Mouse (Mus musculus): ENCODE measurements around the gene Hivep3. TPM values are rescaled to one million over a fixed set of nuclear protein-coding genes. Genes with fewer than 3 reads are reported as not detected.

Gene Hivep3
- total and polyA plus RNA-seq, 3 experiments, result 5.1 to 8.2 (median 6.0) TPM

- Histone ChIP-seq H3K27ac (peak overlapping the region; percentile 38), H3K4me1 (ENCODE audit: control insufficient read depth, insufficient read depth, low read length) (peaks cover 6% of the 10 kb centered on the region), H3K4me3 (no peak overlapping the region), H3K36me3 (ENCODE audit: control insufficient read depth, insufficient read depth, low read length) (no peaks in the 10 kb centered on the region), H3K79me2 (replicated peaks; ENCODE audit: control insufficient read depth, insufficient read depth, low read length) (no peaks in the 10 kb centered on the region), H3K9ac (ENCODE audit: low read depth, low read length) (no peak overlapping the region), H3K27me3 (ENCODE audit: control insufficient read depth, insufficient read depth, low read length) (no peaks in the 10 kb centered on the region)
- no peak for DNase-seq
- 53% methylated on average over 3 of the region's 3 CpGs for WGBS
- TF ChIP-seq CTCF (IDR thresholded peaks at IDR 0.05), result no peak
- TF ChIP-seq EP300 (IDR thresholded peaks at IDR 0.05; ENCODE audit: insufficient read depth, low read depth, low read length), result no peak
- no peak for TF ChIP-seq POLR2A (IDR thresholded peaks at IDR 0.05; ENCODE audit: insufficient read depth, low read depth, low read length)
- intact Hi-C loops (cut with DNase I), result no loop called here
These were observed 109.7 kb downstream of the Hivep3 start for GRCm38 (mm10) chr4:119843294-119843693.

- Histone ChIP-seq H3K4me1 (ENCODE audit: control insufficient read depth, insufficient read depth, low read length) (peaks cover 6% of the 10 kb centered on the region), H3K36me3 (ENCODE audit: control insufficient read depth, insufficient read depth, low read length) (no peaks in the 10 kb centered on the region), H3K79me2 (replicated peaks; ENCODE audit: control insufficient read depth, insufficient read depth, low read length) (no peaks in the 10 kb centered on the region), H3K4me3 (no peak overlapping the region), H3K27me3 (ENCODE audit: control insufficient read depth, insufficient read depth, low read length) (no peaks in the 10 kb centered on the region), H3K27ac (no peak overlapping the region), H3K9ac (ENCODE audit: low read depth, low read length) (no peak overlapping the region)
- peak in 1 of 2 experiments; percentile 4 for DNase-seq
- no peak for TF ChIP-seq POLR2A (IDR thresholded peaks at IDR 0.05; ENCODE audit: insufficient read depth, low read depth, low read length)
- TF ChIP-seq CTCF (IDR thresholded peaks at IDR 0.05), result no peak
- no peak for TF ChIP-seq EP300 (IDR thresholded peaks at IDR 0.05; ENCODE audit: insufficient read depth, low read depth, low read length)
- intact Hi-C loops (cut with DNase I), result no loop called here
- WGBS, result 94% methylated on average over 3 of the region's 3 CpGs
These were observed 110.7 kb downstream of the Hivep3 start for GRCm38 (mm10) chr4:119844267-119844666.

DNA sequence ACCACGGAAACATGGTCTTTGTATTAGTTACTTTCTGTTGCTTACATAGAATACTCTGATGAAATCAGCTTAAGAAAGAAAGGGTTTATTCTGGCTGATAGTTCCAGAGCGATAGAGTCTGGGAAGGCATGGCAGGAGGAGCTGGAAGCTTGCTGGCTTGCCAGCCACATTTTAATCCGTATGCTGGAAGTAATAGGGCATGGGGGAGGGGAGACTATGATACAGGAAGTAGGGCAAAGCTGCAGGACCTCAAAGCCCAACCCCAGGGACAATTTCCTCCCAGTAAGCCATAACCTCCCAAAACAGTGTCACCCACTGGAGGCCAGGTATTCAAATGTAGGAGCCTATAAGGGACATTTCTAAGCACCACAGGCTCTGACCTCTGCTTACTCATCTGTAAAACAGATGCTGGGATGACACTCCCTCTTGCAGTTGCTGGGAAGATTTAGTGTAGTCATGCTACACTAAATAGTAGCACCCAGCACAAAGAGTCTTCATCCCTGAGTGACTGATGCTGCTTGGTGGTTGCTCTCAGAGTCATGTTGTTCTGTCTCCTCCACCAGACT lies 112.1 kb downstream of the Hivep3 start:
- H3K79me2 ChIP-seq (replicated peaks; ENCODE audit: control insufficient read depth, insufficient read depth, low read length), result no peaks in the 10 kb centered on the region
- no peak overlapping the region for H3K4me3 ChIP-seq
- no peak overlapping the region for H3K9ac ChIP-seq (ENCODE audit: low read depth, low read length)
- no peak overlapping the region for H3K27ac ChIP-seq
- TF ChIP-seq EP300 (IDR thresholded peaks at IDR 0.05; ENCODE audit: insufficient read depth, low read depth, low read length) (no peak), POLR2A (IDR thresholded peaks at IDR 0.05; ENCODE audit: insufficient read depth, low read depth, low read length) (no peak), CTCF (IDR thresholded peaks at IDR 0.05) (no peak)
- intact Hi-C loops (cut with DNase I), result no loop called here
- 60% methylated on average over 3 of the region's 3 CpGs for WGBS
- peak in 1 of 2 experiments; percentile 9 for DNase-seq
- no peaks in the 10 kb centered on the region for H3K27me3 ChIP-seq (ENCODE audit: control insufficient read depth, insufficient read depth, low read length)
- peaks cover 6% of the 10 kb centered on the region for H3K4me1 ChIP-seq (ENCODE audit: control insufficient read depth, insufficient read depth, low read length)
- H3K36me3 ChIP-seq (ENCODE audit: control insufficient read depth, insufficient read depth, low read length), result no peaks in the 10 kb centered on the region

GRCm38 (mm10) chr4:119852483-119852882 lies 118.9 kb downstream of the Hivep3 start:
- DNase-seq, result peak; percentile 65
- 62% methylated on average over 8 of the region's 8 CpGs for WGBS
- Histone ChIP-seq H3K79me2 (replicated peaks; ENCODE audit: control insufficient read depth, insufficient read depth, low read length) (no peaks in the 10 kb centered on the region), H3K27ac (no peak overlapping the region), H3K27me3 (ENCODE audit: control insufficient read depth, insufficient read depth, low read length) (no peaks in the 10 kb centered on the region), H3K36me3 (ENCODE audit: control insufficient read depth, insufficient read depth, low read length) (no peaks in the 10 kb centered on the region), H3K9ac (ENCODE audit: low read depth, low read length) (no peak overlapping the region), H3K4me1 (ENCODE audit: control insufficient read depth, insufficient read depth, low read length) (peaks cover 1% of the 10 kb centered on the region), H3K4me3 (no peak overlapping the region)
- intact Hi-C loops (cut with DNase I), result loop anchor here (5.0 kb wide), 1 partner anchor 40 kb away; no protein-coding TSS in a partner anchor
- TF ChIP-seq POLR2A (IDR thresholded peaks at IDR 0.05; ENCODE audit: insufficient read depth, low read depth, low read length), result no peak
- no peak for TF ChIP-seq CTCF (IDR thresholded peaks at IDR 0.05)
- TF ChIP-seq EP300 (IDR thresholded peaks at IDR 0.05; ENCODE audit: insufficient read depth, low read depth, low read length), result no peak

DNA sequence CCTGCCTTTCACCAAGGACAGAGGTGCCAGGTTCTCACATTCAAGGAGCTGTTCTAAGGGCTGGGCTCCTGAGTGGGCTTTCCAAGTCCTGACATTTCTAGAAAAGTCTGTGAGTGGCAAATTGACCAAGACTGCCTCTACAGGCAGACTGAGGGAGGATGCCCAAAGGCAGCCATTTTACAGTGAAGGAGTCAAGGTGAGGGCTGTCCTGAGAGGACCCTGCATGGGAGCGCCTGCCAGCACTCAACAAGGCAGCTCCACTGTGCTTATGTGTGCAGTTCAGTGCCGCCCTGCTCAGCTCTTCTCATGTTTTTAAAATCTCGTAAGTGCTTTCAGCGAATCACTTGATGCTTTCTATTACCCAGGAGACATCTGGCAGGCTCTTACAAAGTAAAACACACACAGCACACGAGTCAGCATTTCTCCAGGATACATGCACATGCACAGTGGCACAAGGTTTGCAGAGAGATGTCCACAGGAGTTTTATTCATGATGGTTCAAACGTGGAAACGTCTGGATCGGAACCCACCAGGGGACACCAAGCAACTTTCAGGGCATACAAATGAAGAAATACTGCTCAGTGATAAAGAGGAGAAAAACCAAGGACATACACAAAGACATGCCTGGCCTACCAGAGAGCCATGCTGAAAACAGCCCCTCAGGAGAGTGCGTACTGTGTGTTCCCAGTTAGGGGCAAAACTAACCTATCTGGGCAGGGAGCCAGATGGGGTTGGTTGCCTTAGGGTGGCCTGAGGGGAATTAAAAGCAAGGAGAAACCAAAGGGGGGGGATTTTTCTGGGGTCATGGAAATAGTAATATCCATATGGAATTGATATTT lies 120.9 kb downstream of the Hivep3 start:
- no peak overlapping the region for H3K4me3 ChIP-seq
- TF ChIP-seq POLR2A (IDR thresholded peaks at IDR 0.05; ENCODE audit: insufficient read depth, low read depth, low read length) (no peak), EP300 (IDR thresholded peaks at IDR 0.05; ENCODE audit: insufficient read depth, low read depth, low read length) (no peak), CTCF (IDR thresholded peaks at IDR 0.05) (no peak)
- H3K9ac ChIP-seq (ENCODE audit: low read depth, low read length), result no peak overlapping the region
- no peak overlapping the region for H3K27ac ChIP-seq
- DNase-seq, result no peak
- intact Hi-C loops (cut with DNase I), result loop anchor here (5.0 kb wide), 1 partner anchor 42 kb away; no protein-coding TSS in a partner anchor
- H3K4me1 ChIP-seq (ENCODE audit: control insufficient read depth, insufficient read depth, low read length), result peaks cover under 1% of the 10 kb centered on the region
- H3K36me3 ChIP-seq (ENCODE audit: control insufficient read depth, insufficient read depth, low read length), result no peaks in the 10 kb centered on the region
- no peaks in the 10 kb centered on the region for H3K27me3 ChIP-seq (ENCODE audit: control insufficient read depth, insufficient read depth, low read length)
- WGBS, result 79% methylated on average over 9 of the region's 9 CpGs
- no peaks in the 10 kb centered on the region for H3K79me2 ChIP-seq (replicated peaks; ENCODE audit: control insufficient read depth, insufficient read depth, low read length)

DNA sequence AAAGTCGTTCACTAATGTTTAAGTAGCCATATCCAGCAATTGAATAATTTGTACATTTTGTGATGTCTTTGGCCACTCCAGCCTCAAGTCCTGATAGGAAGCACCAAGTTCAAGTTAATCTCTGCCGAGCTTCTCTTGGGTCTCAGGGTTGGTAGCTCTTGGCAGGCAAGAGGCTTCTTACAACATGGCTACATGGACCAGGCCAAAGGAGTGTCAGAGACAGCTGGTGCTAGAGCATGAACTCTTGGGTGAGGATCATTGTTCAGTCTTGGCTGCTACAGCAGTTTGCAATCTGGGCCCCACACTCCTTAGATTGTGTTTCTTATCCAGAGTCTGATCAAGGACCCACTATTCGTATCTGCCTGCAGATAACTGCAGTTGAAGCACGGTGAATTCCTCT lies 125.9 kb downstream of the Hivep3 start:
- DNase-seq, result peak; percentile 43 to 46
- intact Hi-C loops (cut with DNase I), result no loop called here
- Histone ChIP-seq H3K79me2 (replicated peaks; ENCODE audit: control insufficient read depth, insufficient read depth, low read length) (no peaks in the 10 kb centered on the region), H3K27ac (no peak overlapping the region), H3K4me3 (no peak overlapping the region), H3K36me3 (ENCODE audit: control insufficient read depth, insufficient read depth, low read length) (no peaks in the 10 kb centered on the region), H3K4me1 (ENCODE audit: control insufficient read depth, insufficient read depth, low read length) (peaks cover 2% of the 10 kb centered on the region), H3K9ac (ENCODE audit: low read depth, low read length) (no peak overlapping the region), H3K27me3 (ENCODE audit: control insufficient read depth, insufficient read depth, low read length) (no peaks in the 10 kb centered on the region)
- 46% methylated on average over 4 of the region's 4 CpGs for WGBS
- TF ChIP-seq CTCF (IDR thresholded peaks at IDR 0.05), result no peak
